Mouse (Mus musculus): ENCODE measurements around the gene Slc16a11.

GRCm38 (mm10) chr11:70172298-70172697 lies 40.3 kb upstream of the Slc16a11 start:
- TF ChIP-seq TCF12 (IDR thresholded peaks at IDR 0.05; ENCODE audit: insufficient read depth, poor library complexity, severe bottlenecking) = no peak
- no peak for TF ChIP-seq POLR2A (IDR thresholded peaks at IDR 0.05; ENCODE audit: insufficient read length, low read depth)
